Mouse (Mus musculus): ENCODE data around the gene Abracl. TPM values are rescaled to one million over a fixed set of nuclear protein-coding genes. Genes with fewer than 3 reads are reported as not detected.
A peak's percentile ranks its signal among the peaks of the same experiment; 100 is the strongest.

Gene Abracl
- polyA plus RNA-seq (2015; fragmentation: Nextera tagmentation; extraction: Ambion mirVana): 110 and 114 TPM in 2 replicates

DNA sequence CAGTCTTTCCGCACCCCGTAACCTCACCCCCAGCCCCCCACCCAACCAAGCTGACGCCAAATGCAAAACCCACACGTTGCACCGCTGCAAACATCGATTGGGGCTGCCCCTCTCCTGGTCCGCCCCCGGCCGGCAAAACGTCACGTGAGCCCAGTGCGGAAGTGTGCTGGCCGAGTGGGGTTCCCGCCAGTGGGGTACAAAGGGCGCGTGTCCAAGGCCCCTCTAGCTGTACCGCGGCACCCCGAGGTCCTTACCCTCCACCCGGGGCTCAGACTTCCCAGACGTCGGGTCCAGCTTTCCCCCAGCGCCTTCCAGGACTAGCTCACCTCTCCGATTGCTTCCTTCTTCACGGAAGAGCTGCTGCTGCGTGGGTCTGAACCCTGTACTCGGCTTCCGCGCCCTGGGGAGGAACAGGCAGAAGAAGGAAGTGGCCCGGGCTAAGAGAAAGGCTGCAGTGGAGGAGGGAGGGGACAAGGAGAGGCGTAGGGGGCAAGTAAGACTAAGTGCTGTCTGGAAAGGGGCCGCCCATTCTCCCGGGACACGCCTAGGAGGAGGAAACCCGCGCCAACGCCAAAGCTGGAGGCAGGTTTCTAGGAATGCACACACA is at the start of gene Abracl:
Gene Abracl (minus strand): TSS at position 548 of the 607 bp plus-strand sequence.
- WGBS: under 1% methylated on average over 37 of the region's 37 CpGs
- peaks cover 5% of the 10 kb centered on the region for H3K36me3 ChIP-seq
- H3K27ac ChIP-seq: peak within 1 kb of the TSS; percentile 97
- H3K4me2 ChIP-seq: peak within 1 kb of the TSS; percentile 62
- peak within 1 kb of the TSS; percentile 90 for H3K9ac ChIP-seq
- H3K9me3 ChIP-seq: no peaks in the 10 kb centered on the region
- peak; percentile 96 for ATAC-seq (ENCODE audit: low FRiP score)
- H3K4me1 ChIP-seq (replicated peaks): peaks cover 22% of the 10 kb centered on the region
- peak within 1 kb of the TSS; percentile 74 for H3K4me3 ChIP-seq
- no peaks in the 10 kb centered on the region for H3K27me3 ChIP-seq

DNA sequence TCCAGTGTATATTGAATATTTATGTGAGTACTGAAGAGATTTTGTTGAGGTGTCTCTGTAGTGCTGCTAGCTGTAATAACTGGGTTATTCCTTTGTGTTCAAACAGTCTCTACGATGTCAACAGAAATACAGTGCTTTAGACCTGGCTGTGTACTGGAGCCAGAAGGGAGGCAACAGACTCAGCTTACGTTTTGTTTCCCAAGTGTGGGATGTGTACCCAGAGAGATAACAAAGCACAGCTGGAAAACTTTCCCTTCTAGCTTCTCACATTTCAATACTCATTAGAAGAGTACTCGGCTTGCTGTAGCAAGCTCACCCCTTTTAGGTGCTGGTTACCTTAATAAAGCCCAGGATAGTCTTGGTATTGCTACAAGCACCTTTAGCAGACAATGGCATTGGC is 49.8 kb upstream of the Abracl start:
- Histone ChIP-seq H3K4me1 (replicated peaks) (peaks cover 35% of the 10 kb centered on the region; the same call in 1 of the 2 replicates), H3K27me3 (no peaks in the 10 kb centered on the region), H3K9ac (no peak overlapping the region), H3K4me2 (no peak overlapping the region), H3K27ac (no peak overlapping the region), H3K9me3 (no peaks in the 10 kb centered on the region), H3K4me3 (no peak overlapping the region), H3K36me3 (peaks cover 4% of the 10 kb centered on the region; the same call in 1 of the 2 replicates)
- 67% methylated on average over 3 of the region's 3 CpGs for WGBS
- no peak for ATAC-seq (ENCODE audit: low FRiP score)

DNA sequence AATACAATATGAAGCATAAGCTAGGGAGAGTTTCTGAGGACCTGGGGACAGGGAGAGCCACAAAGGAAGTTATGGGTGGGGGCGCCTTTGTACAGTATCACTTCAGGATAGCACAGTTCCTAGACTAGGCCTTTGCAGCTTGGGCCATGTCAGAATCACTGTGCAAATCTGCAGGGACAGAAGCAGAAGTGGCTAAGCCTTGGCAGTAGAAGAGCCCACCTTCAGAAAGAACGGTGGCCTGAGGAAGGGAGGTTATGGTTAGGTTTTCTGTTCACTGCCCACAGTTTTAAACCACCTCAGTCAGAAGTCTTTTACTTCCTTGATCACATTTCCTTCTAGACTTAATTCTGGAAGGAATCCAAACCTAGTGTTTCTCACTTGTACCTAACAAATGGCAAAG is 47.5 kb upstream of the Abracl start:
- no peak for ATAC-seq (ENCODE audit: low FRiP score)
- Histone ChIP-seq H3K4me2 (no peak overlapping the region), H3K9me3 (no peaks in the 10 kb centered on the region), H3K4me1 (replicated peaks) (peaks cover 47% of the 10 kb centered on the region; the same call in 1 of the 2 replicates), H3K36me3 (no peaks in the 10 kb centered on the region), H3K4me3 (no peak overlapping the region), H3K9ac (no peak overlapping the region), H3K27me3 (no peaks in the 10 kb centered on the region), H3K27ac (peak overlapping the region; percentile 40)
- 80% methylated on average over 2 of the region's 2 CpGs for WGBS

DNA sequence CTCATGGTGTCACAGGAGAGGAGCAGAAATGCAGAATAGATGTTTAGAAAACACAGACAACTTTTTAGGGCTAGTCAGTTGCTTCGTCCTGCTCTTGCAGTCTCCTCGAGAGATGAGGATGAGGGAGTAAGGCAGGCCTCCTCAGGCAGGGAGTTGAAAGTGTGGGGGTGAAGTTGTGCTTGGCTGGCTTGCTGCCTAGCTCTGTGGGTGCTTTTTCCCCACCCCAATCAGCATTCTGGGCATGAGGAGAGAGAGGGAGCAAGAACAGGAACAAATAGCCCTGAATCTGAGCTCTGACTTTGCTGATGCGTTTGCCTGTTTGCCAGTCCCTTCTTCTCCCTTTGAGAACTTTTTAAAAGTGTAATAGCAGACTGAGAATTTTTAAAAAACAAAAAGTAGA is 47.1 kb upstream of the Abracl start:
- no peaks in the 10 kb centered on the region for H3K9me3 ChIP-seq
- no peaks in the 10 kb centered on the region for H3K27me3 ChIP-seq
- H3K27ac ChIP-seq: peak overlapping the region; percentile 60
- H3K9ac ChIP-seq: no peak overlapping the region
- H3K4me3 ChIP-seq: no peak overlapping the region
- H3K4me1 ChIP-seq (replicated peaks): peaks cover 48% of the 10 kb centered on the region; the same call in 1 of the 2 replicates
- ATAC-seq (ENCODE audit: low FRiP score): peak; percentile 60; the same call in 1 of the 2 replicates
- WGBS: 73% methylated on average over 3 of the region's 3 CpGs
- H3K36me3 ChIP-seq: no peaks in the 10 kb centered on the region
- H3K4me2 ChIP-seq: no peak overlapping the region

DNA sequence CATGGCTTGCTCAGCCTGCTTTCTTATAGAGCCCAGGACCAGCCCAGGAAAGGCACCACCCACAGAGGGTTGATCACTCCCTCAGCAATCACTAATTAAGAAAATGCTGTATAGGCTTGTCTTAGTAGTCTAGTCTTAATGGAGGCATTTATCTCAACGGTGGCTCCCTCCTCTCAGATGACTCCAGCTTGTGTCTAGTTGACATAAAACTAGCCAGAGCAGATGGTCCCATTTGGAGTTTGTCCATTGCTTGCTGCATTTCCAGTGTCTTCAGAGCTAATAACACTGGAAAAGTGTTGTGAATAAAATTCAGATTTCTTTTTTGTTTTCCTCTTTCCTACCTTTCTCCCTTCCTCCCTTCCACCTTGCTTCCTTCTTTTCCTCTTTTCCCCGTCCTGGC is 46.5 kb upstream of the Abracl start:
- no peak overlapping the region for H3K4me2 ChIP-seq
- ATAC-seq (ENCODE audit: low FRiP score): no peak
- no peaks in the 10 kb centered on the region for H3K36me3 ChIP-seq
- H3K27ac ChIP-seq: no peak overlapping the region
- H3K4me3 ChIP-seq: no peak overlapping the region
- H3K9me3 ChIP-seq: no peaks in the 10 kb centered on the region
- peaks cover 53% of the 10 kb centered on the region for H3K4me1 ChIP-seq (replicated peaks)
- H3K27me3 ChIP-seq: no peaks in the 10 kb centered on the region
- H3K9ac ChIP-seq: no peak overlapping the region
- WGBS: 76% methylated on average over 2 of the region's 2 CpGs

DNA sequence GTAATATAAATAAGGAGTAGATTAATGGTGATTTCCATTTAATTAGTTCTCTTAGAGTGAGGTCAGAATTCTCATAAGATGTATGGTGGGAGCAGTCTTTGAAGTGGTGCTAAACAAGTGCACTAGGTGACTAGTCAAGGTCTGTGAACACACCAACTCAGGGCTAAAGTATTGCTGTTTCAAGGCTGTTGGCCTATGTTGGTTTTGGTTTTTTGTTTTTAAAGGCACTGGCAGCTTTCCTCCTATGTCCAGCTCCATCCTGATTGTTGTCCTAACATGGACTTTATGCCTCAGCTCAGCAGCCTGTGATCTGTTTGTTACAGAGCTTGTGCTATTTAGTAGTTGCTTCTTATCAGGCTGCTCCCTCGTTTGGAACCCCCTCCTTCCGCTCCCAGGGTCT is 45.8 kb upstream of the Abracl start:
- H3K9me3 ChIP-seq: no peaks in the 10 kb centered on the region
- 94% methylated on average over 2 of the region's 2 CpGs for WGBS

DNA sequence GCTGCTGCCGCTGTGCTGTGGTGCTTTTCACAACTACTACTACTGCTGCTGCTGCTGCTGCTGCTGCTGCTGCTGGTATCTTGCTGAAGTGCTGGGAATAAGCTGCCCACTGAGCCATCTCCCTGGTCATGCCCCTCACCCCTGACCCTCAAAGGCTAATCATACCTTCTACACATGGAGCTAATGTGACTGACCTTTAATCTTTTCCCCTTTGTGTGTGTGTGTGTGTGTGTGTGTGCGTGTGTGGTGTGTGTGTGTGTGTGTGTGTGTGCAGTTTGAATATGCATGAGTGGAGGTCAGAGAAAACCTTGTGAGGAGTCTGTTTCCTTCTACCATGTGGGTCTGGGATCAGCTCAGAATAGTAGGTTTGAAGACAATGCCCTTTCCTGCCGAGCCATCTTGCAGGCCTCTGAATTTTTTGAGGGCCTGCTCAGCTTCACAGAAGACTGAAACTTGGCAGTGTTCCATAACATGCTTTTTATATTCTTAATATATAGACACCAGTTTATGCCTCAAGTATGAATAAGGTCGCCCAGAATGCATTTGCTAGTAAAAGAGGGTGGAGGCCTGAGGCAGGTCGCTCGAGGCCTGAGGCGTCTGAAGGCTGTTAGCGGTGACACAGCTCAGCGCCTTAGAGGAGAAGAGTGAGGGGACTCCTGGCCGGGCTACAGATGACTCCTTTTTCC is 44.8 kb upstream of the Abracl start:
- Histone ChIP-seq H3K27me3 (no peaks in the 10 kb centered on the region), H3K4me3 (no peak overlapping the region), H3K27ac (peak overlapping the region; percentile 3; the same call in 1 of the 2 replicates), H3K9me3 (no peaks in the 10 kb centered on the region), H3K9ac (no peak overlapping the region), H3K4me2 (no peak overlapping the region), H3K36me3 (no peaks in the 10 kb centered on the region), H3K4me1 (replicated peaks) (peaks cover 48% of the 10 kb centered on the region)
- 66% methylated on average over 10 of the region's 10 CpGs for WGBS
- no peak for ATAC-seq (ENCODE audit: low FRiP score)

More for the DNA sequence above, 45.8 kb upstream of the Abracl start:
- Histone ChIP-seq H3K4me2 (no peak overlapping the region), H3K4me3 (no peak overlapping the region), H3K27me3 (no peaks in the 10 kb centered on the region), H3K36me3 (no peaks in the 10 kb centered on the region), H3K9ac (no peak overlapping the region), H3K27ac (no peak overlapping the region), H3K4me1 (replicated peaks) (peaks cover 53% of the 10 kb centered on the region)
- no peak for ATAC-seq (ENCODE audit: low FRiP score)

DNA sequence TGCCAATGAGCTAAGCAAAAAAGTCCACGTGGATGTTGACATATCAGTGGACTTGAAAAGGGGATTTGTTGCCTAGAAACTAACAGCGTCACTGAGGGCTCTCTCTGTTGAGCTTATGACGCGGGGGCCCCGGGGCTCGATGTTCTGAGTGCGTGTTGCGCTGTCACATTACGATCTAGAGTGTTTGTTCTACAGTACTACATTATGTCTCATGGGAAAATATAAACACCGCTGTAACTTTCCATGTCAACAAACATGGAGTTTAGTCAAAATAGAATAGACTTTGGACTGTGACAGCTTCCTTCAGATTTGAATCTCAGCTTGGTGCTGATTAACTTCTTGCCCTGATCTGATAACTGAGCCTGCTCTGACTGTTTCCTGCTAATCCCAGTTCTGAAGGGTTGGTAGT is 42.9 kb upstream of the Abracl start:
- Histone ChIP-seq H3K9ac (no peak overlapping the region), H3K27ac (no peak overlapping the region), H3K9me3 (no peaks in the 10 kb centered on the region), H3K36me3 (no peaks in the 10 kb centered on the region), H3K27me3 (no peaks in the 10 kb centered on the region), H3K4me3 (no peak overlapping the region), H3K4me2 (no peak overlapping the region), H3K4me1 (replicated peaks) (peaks cover 45% of the 10 kb centered on the region)
- no peak for ATAC-seq (ENCODE audit: low FRiP score)
- WGBS: 81% methylated on average over 10 of the region's 10 CpGs

DNA sequence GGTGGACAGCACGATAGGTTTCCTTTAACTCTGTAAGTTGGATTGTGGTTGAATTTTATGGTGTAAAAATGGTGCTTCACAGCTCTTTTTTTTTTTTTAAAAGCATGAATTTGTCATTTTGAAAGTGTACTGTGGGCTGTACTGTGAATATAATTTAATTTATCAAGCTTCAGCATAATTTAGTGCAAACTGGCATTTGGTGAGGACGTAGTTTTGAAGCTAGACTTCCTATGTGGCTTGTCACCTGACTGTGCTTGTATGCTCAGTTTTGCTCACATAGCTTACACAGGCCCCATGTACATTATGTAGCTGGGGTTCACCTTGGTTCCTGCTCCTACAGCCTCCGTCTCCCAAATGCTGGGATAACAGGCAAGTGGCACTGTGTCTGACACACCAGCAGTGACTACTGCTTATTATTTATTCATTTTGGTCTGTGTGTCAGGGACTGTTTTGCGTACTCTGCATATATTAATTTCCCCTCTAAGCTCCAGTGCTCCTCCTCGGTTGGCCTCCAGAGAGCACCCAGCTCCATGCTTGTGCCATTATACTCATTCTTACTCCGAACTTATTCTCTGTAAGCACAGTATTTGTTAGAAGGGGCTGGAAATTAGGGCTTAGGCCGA is 41.6 kb upstream of the Abracl start:
- Histone ChIP-seq H3K36me3 (no peaks in the 10 kb centered on the region), H3K4me3 (no peak overlapping the region), H3K4me2 (no peak overlapping the region), H3K27ac (no peak overlapping the region), H3K9ac (no peak overlapping the region), H3K27me3 (no peaks in the 10 kb centered on the region), H3K4me1 (replicated peaks) (peaks cover 35% of the 10 kb centered on the region), H3K9me3 (no peaks in the 10 kb centered on the region)
- no peak for ATAC-seq (ENCODE audit: low FRiP score)
- WGBS: 74% methylated on average over 7 of the region's 7 CpGs

DNA sequence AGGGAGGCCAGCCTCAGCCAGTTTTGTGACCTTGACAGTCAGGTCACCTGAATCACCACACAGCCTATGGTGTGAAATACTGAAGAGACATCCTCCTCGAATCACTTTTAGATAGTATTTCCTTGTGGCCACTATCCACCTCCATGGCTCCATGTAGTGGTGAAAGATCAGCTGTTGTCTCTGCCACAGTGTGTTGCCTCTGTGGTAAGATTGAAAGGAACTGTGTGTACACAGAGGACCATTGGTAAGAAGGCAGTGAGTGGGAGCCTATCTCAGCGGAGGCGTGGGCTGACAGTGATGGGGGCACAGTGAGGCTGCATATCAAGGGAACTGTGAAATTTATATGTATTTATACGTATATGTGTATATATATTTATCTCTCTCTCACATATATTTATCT is 38.4 kb upstream of the Abracl start:
- Histone ChIP-seq H3K4me3 (no peak overlapping the region), H3K9me3 (no peaks in the 10 kb centered on the region), H3K4me2 (no peak overlapping the region), H3K36me3 (no peaks in the 10 kb centered on the region), H3K9ac (no peak overlapping the region), H3K27me3 (no peaks in the 10 kb centered on the region), H3K4me1 (replicated peaks) (peaks cover 39% of the 10 kb centered on the region), H3K27ac (no peak overlapping the region)
- 91% methylated on average over 4 of the region's 4 CpGs for WGBS
- ATAC-seq (ENCODE audit: low FRiP score): no peak

DNA sequence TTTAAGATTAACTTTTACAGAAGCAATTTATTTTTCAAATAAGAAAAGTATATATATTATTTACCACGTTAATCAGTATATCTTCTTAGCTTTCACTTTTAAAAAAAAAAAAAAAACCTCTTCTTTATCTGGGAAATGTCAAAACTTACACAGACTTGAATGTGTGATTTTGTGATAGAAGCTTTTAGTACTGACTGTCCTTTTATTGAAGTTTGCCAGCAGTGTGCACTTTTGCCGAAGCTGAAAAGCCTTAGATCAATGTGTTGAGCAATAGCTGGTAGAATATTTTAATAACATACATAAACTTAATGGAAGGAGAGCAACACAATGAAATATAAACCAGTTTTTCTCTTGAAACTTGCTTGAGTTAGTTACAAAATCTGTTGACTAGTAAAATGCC is 37.7 kb upstream of the Abracl start:
- 89% methylated on average over 2 of the region's 2 CpGs for WGBS
- no peaks in the 10 kb centered on the region for H3K9me3 ChIP-seq

DNA sequence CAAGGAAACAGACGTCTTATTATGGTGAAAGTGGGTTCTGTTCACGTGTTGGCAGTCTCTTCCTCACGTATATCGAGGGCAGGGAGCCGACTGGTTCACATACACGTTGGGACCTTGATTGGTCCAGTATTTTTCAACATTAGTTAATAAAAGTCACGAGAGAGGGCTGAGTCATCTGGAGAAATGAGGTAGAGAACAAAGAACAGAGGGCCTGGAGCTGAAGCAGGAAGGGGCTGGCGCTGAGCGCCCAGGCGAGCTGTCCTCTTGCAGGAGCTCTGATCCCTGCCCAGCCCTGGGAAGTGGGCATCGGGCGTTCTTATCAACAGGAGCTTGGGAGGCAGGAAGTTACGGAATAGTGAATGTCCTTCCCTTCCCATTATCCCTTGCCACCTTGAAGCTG is 36.7 kb upstream of the Abracl start:
- peaks cover 35% of the 10 kb centered on the region for H3K4me1 ChIP-seq (replicated peaks)
- H3K4me2 ChIP-seq: no peak overlapping the region
- no peaks in the 10 kb centered on the region for H3K27me3 ChIP-seq
- H3K9me3 ChIP-seq: no peaks in the 10 kb centered on the region
- no peak for ATAC-seq (ENCODE audit: low FRiP score)
- H3K9ac ChIP-seq: no peak overlapping the region
- H3K27ac ChIP-seq: no peak overlapping the region
- WGBS: 89% methylated on average over 13 of the region's 13 CpGs
- H3K4me3 ChIP-seq: no peak overlapping the region
- H3K36me3 ChIP-seq: no peaks in the 10 kb centered on the region

More for the DNA sequence above, 37.7 kb upstream of the Abracl start:
- H3K4me2 ChIP-seq: no peak overlapping the region
- no peak overlapping the region for H3K9ac ChIP-seq
- no peak for ATAC-seq (ENCODE audit: low FRiP score)
- no peak overlapping the region for H3K4me3 ChIP-seq
- H3K36me3 ChIP-seq: no peaks in the 10 kb centered on the region
- H3K4me1 ChIP-seq (replicated peaks): peaks cover 39% of the 10 kb centered on the region
- H3K27me3 ChIP-seq: no peaks in the 10 kb centered on the region
- H3K27ac ChIP-seq: no peak overlapping the region

Data from hindbrain, embryonic 13.5 days (tissue).